Mouse (Mus musculus) testis, postnatal 10 days (tissue): ENCODE data around the gene Atp5j2.

Experiments used
- DNase-seq: peaks from one replicate; pipeline ENCODE4 v3.0.0; 2021; ENCODE audit warnings: low spot score

The Atp5j2 gene

DNA sequence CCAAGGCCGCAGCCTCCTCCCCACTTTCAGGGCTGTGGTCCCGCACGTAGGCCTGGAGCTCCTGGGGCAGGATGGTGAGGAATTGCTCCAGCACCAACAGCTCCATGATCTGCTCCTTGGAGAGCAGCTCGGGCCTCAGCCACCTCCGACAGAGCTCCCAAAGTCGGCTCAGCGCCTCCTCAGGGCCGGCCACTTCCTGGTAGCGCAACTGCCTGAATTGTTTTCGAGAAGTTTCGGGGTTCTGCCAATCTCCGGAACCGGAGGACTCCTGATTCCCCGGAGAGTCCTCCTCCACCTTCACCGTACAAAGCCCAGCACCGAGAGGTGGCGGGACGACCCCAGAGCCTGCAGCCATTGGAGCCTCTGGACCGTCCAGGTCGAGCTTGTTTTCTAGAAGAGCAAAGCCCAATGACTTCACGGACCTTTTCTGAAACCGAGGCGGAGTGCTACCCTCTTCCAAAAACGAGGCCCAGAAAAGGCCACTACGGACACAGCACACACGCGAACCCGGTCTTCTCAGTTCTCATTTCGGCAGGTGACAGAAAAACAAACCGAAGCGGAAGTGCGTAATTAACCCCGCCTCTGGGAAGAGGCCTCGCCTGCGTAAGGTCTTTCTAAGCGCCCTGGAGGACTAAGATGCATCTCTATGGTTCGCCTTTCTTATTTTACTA is 9.6 kb upstream of the Atp5j2 start, which contains the start of gene Zkscan14:
Gene Zkscan14 (minus strand): TSS at position 548 of the 671 bp plus-strand sequence.
- DNase-seq, result peak; percentile 73

- DNase-seq, result no peak
Measured at GRCm38 (mm10) chr5:145200387-145200786, 8.5 kb upstream of the Atp5j2 start.

DNA sequence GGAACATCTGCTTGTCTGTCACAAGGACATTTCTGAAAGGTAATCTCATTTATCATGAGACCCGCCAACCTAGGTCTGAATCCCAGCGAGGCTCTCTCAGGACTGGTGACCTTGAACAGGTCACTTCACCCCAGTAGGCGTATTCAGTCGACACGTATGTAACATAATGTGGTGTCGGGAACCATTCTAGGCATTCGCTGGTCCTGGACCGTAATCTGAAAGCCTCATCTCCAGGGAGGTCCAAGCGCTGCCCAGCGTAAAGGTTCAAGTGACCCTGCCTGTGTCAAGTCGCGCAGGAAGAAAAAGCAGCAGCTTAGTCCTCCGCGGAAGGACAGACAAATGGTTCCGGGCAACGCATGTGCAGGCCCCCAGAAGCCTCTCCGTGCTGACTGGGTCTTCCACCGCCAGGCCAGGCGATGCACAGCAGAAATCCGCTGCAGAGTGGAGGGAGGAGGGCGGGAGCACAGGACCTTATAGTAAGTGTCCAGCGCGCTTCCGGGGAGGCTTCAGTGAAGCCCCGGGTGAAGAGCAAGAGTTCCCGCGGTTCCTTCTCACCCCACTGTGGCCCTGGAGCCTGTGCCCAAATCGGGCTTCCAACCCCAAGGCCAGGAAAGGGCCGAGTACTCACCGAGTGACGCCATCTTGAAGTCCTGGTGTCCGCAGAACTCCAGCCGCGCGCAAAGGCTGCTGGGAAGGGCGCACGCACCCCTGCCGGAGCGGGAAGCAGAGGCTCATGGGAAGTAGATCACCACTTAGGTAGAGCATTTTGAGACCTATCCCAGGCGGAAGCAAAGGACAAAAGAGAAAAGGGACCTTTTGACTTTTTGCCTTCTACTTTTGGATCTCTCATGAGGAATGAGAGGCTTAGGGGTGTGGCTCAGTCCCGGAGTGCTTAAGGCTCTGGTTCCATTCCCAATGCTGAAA is 725 bp downstream of the Atp5j2 start:
- DNase-seq, result peak; percentile 95

GRCm38 (mm10) chr5:145190373-145190772 is 1.5 kb downstream of the Atp5j2 start:
- DNase-seq, result no peak

- DNase-seq, result no peak
Measured at GRCm38 (mm10) chr5:145189416-145189815, 2.4 kb downstream of the Atp5j2 start.

DNA sequence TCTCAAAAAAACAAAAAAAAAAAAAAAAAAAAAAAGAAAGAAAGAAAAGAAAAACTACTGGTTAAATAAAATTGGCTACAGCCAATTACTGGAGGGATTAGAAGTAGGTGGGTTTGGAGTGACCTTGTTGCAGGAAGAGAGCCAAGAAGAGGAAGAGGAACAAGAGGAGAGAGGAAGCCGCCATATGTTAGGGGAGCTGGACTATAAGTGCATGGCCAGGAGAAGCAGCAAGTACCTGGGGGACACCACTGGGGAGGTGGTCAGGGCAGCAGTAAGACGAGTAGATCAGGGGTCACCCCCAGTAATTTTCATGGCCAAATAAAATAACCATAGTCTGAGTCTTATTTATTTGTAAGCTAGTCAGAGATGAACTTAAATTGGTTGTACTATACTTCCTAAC is 6.6 kb downstream of the Atp5j2 start:
- no peak for DNase-seq

DNA sequence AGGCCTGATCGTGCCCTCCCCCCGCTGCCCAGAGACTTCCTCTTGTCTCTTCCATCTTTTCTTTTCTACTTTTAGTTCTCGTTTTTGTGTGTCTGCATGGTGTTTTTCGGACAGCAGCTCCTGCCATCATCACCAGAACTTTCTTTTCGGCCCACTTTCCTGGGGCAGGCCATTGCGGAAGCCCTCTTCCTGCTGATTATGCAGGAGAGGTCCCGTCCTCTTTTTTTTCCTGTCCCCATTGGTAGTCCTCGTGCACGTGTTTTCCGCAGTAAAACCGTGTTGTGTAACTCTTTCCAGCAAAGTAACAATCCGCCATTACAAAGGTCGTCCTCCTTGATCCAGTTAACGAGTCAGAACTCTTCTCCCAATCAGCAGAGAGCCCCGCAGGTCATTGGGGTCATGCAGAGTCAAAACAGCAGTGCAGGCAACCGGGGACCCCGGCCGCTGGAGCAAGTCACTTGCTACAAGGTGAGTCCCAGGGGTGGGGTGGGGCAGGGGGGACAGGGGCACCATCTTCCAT is 13.3 kb downstream of the Atp5j2 start:
- no peak for DNase-seq

DNA sequence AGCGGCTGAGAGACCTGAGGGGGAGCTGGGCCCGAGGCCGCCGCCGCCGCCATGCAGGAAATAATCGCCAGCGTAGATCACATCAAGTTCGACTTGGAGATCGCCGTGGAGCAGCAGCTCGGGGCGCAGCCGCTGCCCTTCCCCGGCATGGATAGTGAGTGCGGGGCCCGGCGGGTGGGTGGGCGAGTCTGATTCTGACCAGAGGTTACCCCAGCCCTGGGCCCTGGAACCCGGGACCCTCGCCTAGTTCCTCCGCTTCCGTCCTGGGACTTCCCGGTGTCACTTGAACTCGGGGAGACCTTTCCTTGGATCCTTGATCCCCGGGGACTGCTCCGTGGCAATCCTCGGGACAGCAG is 24.6 kb downstream of the Atp5j2 start:
- no peak for DNase-seq

- DNase-seq, result peak; percentile 98
Measured at GRCm38 (mm10) chr5:145166536-145167305, 25.1 kb downstream of the Atp5j2 start, which contains the start of the genes Ptcd1 and Cpsf4. TSS of gene Ptcd1 (minus strand) at chr5:145167108. TSS of gene Cpsf4 (plus strand) at chr5:145167213.

GRCm38 (mm10) chr5:145165184-145165583 is 26.7 kb downstream of the Atp5j2 start:
- no peak for DNase-seq

GRCm38 (mm10) chr5:145164710-145165109 is 27.2 kb downstream of the Atp5j2 start:
- DNase-seq, result no peak

DNA sequence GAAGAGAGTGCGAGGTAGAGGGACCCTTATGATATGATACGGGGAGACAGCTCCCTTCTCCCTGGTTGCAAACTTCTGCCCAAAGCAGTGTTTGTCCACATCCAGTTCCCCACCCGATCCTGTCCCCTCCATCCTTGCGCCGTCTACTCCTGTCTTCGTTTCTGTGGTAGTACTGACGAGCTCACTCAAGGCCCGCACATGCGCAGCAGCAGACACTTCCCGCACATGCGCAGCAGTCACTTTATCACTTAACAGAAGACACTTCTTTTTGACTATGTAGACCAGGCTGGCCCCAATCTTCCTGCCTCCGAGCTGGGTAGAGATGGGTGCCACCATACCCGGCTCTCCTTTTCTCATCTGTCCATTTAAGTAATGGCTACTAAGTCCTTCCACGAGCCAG is 30.5 kb downstream of the Atp5j2 start:
- DNase-seq, result no peak

DNA sequence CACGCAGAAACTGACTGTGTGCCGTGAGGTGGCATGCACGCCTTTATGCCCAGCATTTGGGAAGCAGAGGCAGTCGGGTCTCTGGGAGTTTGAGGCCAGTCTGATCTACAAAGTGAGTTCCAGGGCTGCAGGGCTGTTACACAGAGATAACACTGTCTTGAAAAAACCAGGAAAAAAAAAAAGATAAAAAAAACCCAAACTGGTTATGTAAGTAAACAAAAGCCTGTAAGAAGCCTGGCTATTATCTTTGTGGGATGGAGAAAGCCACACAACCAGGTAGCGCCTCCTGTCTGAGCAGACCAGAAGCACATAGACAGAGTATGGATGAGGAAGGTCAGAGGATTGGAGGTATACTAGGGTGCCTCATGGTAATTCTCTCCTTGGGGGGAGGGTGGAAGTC is 39.2 kb downstream of the Atp5j2 start:
- DNase-seq, result no peak

DNA sequence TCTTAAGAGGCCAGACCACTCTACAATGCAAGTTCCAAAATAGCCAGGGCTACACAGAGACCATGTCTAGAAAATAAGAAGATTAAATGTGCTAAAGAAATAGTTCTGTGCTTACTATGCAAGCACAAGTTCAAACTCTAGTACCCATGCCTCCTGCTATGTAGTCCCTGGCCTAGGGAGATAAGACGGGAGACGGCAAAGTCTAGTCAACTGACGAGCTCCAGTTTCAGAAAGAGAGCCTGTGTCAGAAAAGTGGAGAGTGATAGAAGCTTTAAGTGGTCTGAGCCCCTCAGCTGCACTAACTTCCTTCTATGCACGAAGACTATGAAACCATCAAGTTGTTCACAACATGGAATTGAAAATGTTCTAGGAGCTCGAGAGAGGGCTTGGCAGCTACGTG is 42.6 kb downstream of the Atp5j2 start:
- DNase-seq, result no peak

DNA sequence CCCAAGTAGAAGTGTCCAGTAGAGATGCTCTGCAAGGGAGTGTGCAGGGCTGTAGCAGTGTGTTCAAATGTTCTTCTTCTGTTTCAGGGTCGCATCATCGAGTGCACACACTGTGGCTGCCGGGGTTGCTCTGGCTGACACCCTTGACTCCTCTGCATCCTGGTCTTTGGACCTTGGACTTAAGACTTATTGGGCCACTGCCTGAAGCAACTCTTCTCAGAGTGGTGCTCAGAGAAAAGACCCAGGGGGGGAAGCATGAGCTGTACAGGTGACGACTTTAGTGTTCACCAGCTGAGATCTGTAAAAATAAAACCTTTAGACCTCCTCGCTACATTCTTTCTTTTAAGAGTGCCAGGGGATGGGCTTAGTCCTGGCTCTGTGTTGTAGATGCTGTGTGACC is 44.1 kb downstream of the Atp5j2 start:
- DNase-seq, result no peak

GRCm38 (mm10) chr5:145140611-145141010 is 51.3 kb downstream of the Atp5j2 start:
- no peak for DNase-seq

- DNase-seq, result peak; percentile 97
Measured at GRCm38 (mm10) chr5:145139571-145140519, 52.0 kb downstream of the Atp5j2 start, which contains the start of the genes Pdap1 and Bud31. TSS of gene Pdap1 (minus strand) at chr5:145140238. TSS of gene Bud31 (plus strand) at chr5:145140362.

GRCm38 (mm10) chr5:145138836-145139235 is 53.0 kb downstream of the Atp5j2 start:
- no peak for DNase-seq
